Mouse (Mus musculus) lung, adult 2 months (tissue): ENCODE measurements around the gene Engase. TPM values are rescaled to one million over a fixed set of nuclear protein-coding genes. Genes with fewer than 3 reads are reported as not detected.

ENCODE experiments used
- DNase-seq: peaks from one replicate; pipeline ENCODE4 v3.0.0; 2022
- H3K4me1 ChIP-seq: fragments of 200-500 bp; 2 replicates; pipeline ENCODE4 v1.6.1; 2011; ENCODE audit warnings: low read length; ENCODE audit not compliant: control insufficient read depth, insufficient read depth
- H3K4me3 ChIP-seq: fragments of 200-500 bp; replicated peaks from 2 replicates; pipeline ENCODE3; 2011; ENCODE audit warnings: low read depth, mild to moderate bottlenecking, control low read depth, low read length; ENCODE audit errors: extremely low read depth
- CTCF ChIP-seq: fragments of 200-500 bp; IDR thresholded peaks from 2 replicates; pipeline ENCODE4 v1.5.1; 2011; ENCODE audit warnings: mild to moderate bottlenecking, low read length, control low read depth; ENCODE audit not compliant: insufficient read depth
- POLR2A ChIP-seq: fragments of 200-500 bp; IDR thresholded peaks from 2 replicates; pipeline ENCODE4 v1.6.1; 2011; ENCODE audit warnings: low read depth, mild to moderate bottlenecking, control low read depth, low read length, borderline replicate concordance; ENCODE audit errors: extremely low read depth
- WGBS: fragments of 180-500 bp; shearing (Covaris S2); methylation state at CpG from one replicate; pipeline ENCODE4 v1.1.7; 2018; 5-methylcytosine and 5-hydroxymethylcytosine counted together
- polyA plus RNA-seq: library from polyadenylated mRNA; depleted of rRNA; stranded (reverse); fragments of >200 nt; gene quantifications from 2 replicates; pipeline ENCODE4 v1.2.3, GENCODE M21; 2012

Engase gene
- polyA plus RNA-seq, 1 experiment: 17.0 TPM

DNA sequence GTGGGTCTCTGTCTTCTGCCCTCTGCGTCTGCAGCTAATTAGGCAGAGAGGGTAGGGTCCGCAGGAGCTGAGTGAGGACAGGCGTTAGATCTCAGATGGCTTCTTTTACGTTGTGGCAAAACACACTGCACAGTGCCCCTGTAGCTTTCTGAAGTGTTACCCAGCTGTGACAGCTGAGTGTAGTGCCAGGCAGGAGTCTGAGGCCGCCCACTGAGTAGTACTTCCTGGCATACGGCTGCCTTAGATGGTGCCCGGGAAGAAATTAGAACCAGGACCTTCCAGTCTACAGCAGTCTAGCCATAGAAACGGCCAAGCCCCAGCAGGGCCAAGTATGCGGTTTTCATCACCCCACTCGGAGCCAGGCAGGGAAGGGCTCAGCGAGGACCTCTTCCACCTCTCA is 8.7 kb downstream of the Engase start:
- 74% methylated on average over 11 of the region's 11 CpGs for WGBS
- Histone ChIP-seq H3K4me1 (no peaks in the 10 kb centered on the region), H3K4me3 (no peak overlapping the region)
- DNase-seq: no peak
- TF ChIP-seq CTCF (no peak), POLR2A (no peak)

DNA sequence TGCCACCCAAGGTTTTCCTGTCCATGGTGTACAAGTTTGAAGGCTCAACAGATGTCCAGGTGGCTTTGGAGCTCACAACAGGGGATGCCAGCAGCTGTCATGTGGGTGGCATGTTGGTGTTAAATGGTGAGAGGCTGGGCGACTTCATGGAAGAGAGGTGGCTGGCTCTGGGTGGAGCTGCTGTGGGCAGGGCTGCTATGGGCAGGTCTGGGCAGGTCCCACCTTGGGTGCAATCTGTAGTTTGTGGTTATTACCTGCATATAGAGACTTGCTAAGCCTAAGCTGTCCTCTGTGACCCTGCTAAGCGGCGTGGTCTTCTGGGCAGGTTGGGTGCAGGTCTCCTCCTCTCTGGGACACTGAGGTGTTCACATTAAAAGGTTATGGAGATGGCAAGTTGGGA is 9.2 kb downstream of the Engase start:
- Histone ChIP-seq H3K4me3 (no peak overlapping the region), H3K4me1 (no peaks in the 10 kb centered on the region)
- TF ChIP-seq CTCF: no peak
- TF ChIP-seq POLR2A: no peak
- no peak for DNase-seq
- 83% methylated on average over 3 of the region's 3 CpGs for WGBS

GRCm38 (mm10) chr11:118486281-118486680 is 9.7 kb downstream of the Engase start:
- Histone ChIP-seq H3K4me3 (no peak overlapping the region), H3K4me1 (no peaks in the 10 kb centered on the region)
- DNase-seq: no peak
- WGBS: 87% methylated on average over 6 of the region's 6 CpGs
- TF ChIP-seq POLR2A (no peak), CTCF (no peak)

DNA sequence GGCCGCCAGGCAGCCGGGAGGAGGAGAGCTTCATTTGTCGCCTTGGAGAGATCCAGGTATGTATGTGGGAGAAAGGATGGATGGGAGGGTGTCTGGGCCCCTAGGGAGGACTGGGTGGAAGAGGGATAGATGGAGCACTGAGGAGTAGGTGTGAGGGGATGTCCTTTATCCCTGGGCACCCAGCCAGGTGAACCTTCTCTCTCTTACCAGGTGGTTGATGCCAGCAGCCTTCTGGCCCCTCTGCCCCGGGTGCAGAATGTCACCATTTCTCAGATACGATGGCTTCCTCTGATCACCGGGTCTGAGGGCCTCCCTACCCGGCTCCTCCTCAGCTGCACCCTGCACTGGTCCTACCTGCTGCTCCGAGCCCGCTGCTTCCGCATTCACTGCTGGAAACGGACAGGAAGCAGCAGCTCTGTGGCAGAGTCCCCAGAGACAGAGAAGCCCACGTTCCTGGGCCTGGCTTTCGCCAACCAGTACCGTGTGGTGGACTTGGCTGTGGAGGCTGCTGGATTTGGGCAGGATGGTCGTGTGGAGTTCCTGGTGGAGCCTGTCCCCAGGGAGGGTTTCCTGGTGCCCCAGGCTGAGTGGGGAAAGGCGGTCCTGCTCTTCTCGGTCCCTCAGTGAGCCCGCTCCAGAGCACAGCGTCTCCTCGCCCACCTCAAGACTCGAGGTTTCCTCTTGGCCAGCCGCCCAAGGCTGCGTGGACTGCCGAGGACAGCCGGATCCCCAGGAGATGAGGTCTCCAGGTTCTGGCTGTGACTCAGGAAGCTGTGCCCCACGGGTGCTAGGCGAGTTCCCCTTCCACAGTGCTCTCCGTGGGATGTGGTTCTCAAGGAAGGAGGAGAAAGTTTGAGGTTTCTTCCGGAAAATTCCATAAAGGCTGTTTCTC is 10.5 kb downstream of the Engase start:
- no peak for TF ChIP-seq POLR2A
- no peak for TF ChIP-seq CTCF
- no peaks in the 10 kb centered on the region for H3K4me1 ChIP-seq
- DNase-seq: no peak
- 71% methylated on average over 29 of the region's 29 CpGs for WGBS
- H3K4me3 ChIP-seq: no peak overlapping the region

GRCm38 (mm10) chr11:118488191-118488906 is 11.7 kb downstream of the Engase start:
- H3K4me1 ChIP-seq: no peaks in the 10 kb centered on the region
- WGBS: 76% methylated on average over 8 of the region's 8 CpGs
- DNase-seq: no peak
- no peak overlapping the region for H3K4me3 ChIP-seq
- no peak for TF ChIP-seq CTCF
- no peak for TF ChIP-seq POLR2A

GRCm38 (mm10) chr11:118488907-118489270 is 12.3 kb downstream of the Engase start:
- Histone ChIP-seq H3K4me1 (no peaks in the 10 kb centered on the region), H3K4me3 (no peak overlapping the region)
- WGBS: 89% methylated on average over 12 of the region's 12 CpGs
- TF ChIP-seq POLR2A (no peak), CTCF (no peak)
- DNase-seq: no peak

GRCm38 (mm10) chr11:118490566-118491218 is 14.1 kb downstream of the Engase start:
- DNase-seq: peak; percentile 83
- Histone ChIP-seq H3K4me1 (no peaks in the 10 kb centered on the region), H3K4me3 (no peak overlapping the region)
- 25% methylated on average over 22 of the region's 22 CpGs for WGBS
- no peak for TF ChIP-seq POLR2A
- peak; percentile 65 for TF ChIP-seq CTCF

GRCm38 (mm10) chr11:118491230-118491629 is 14.6 kb downstream of the Engase start:
- no peak for DNase-seq
- 83% methylated on average over 7 of the region's 7 CpGs for WGBS
- TF ChIP-seq CTCF (no peak), POLR2A (no peak)
- H3K4me3 ChIP-seq: no peak overlapping the region
- H3K4me1 ChIP-seq: no peaks in the 10 kb centered on the region

DNA sequence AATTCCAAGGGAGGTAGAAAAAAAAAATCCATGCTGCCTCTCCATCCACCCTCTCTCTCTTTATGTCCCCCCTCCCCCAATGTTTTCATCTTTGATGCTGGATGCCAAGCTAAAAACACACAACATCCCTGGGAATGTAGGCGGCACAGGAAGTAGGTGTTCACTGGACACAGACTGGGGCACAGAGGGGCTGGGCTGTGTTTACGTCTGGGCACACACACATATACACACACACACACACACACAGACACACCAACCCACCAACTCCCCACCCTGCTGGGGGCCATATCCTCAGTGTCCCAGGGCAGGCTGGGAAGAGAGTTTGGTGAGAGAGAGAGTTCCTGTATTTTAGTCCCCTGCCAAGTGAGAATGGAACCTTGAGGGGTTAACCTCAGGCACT is 16.8 kb downstream of the Engase start:
- no peak overlapping the region for H3K4me3 ChIP-seq
- no peak for DNase-seq
- no peaks in the 10 kb centered on the region for H3K4me1 ChIP-seq
- TF ChIP-seq CTCF: no peak
- TF ChIP-seq POLR2A: no peak
- WGBS: 68% methylated on average over 2 of the region's 2 CpGs
